ENCODE assay signal across 21 mouse cellular contexts in genomic region chr10:117724136-117724718, GRCm38 (mm10).
"Had no signal": no experiment of that assay in that cellular context is flagged by ENCODE, and none has a peak within 500 bp of the region (broad histone marks: within the 10 kb centered on the region; RNA-seq: fewer than 3 reads in every experiment).

No protein-coding gene starts in this region.

- DNase-seq: liver, embryonic 13.5 days; liver, postnatal 0 days; lung, adult 2 months; lung, postnatal 10 days; lung, postnatal 4 days; midbrain, embryonic 14.5 days; retina, postnatal 1 day; right cerebral cortex, adult 18-20 months; right cerebral cortex, postnatal 25 days; right cerebral cortex, postnatal 4 days; spleen, adult 18-20 months; thymus, adult 2 months; thymus, postnatal 25 days; thymus, postnatal 4 days had no signal

- H3K4me1 ChIP-seq: liver, embryonic 13.5 days; liver, embryonic 15.5 days; midbrain, embryonic 10.5 days; midbrain, embryonic 12.5 days; neural tube, embryonic 13.5 days; neural tube, embryonic 15.5 days had no signal

- H3K27me3 ChIP-seq: liver, embryonic 13.5 days; liver, embryonic 15.5 days; lung, embryonic 15.5 days; midbrain, embryonic 12.5 days; neural tube, embryonic 13.5 days; neural tube, embryonic 15.5 days had no signal

- ATAC-seq: liver, postnatal 0 days had no signal

- H3K9me3 ChIP-seq: liver, embryonic 13.5 days; liver, embryonic 15.5 days; lung, embryonic 15.5 days; midbrain, embryonic 10.5 days; midbrain, embryonic 12.5 days; neural tube, embryonic 13.5 days; neural tube, embryonic 15.5 days had no signal

- H3K4me2 ChIP-seq: liver, embryonic 13.5 days; liver, embryonic 15.5 days; lung, embryonic 15.5 days; midbrain, embryonic 12.5 days; neural tube, embryonic 13.5 days; neural tube, embryonic 15.5 days had no signal

- H3K9ac ChIP-seq: liver, embryonic 13.5 days; liver, embryonic 15.5 days; liver, postnatal 0 days; lung, embryonic 15.5 days; midbrain, embryonic 12.5 days; neural tube, embryonic 13.5 days; neural tube, embryonic 15.5 days had no signal

- H3K27ac ChIP-seq: liver, embryonic 13.5 days; liver, embryonic 15.5 days; lung, embryonic 15.5 days; midbrain, embryonic 10.5 days; midbrain, embryonic 12.5 days; neural tube, embryonic 13.5 days; neural tube, embryonic 15.5 days had no signal

- H3K36me3 ChIP-seq: liver, embryonic 13.5 days; liver, embryonic 15.5 days; lung, embryonic 15.5 days; midbrain, embryonic 10.5 days; midbrain, embryonic 12.5 days; neural tube, embryonic 13.5 days; neural tube, embryonic 15.5 days had no signal

- H3K4me3 ChIP-seq: liver, embryonic 13.5 days; liver, embryonic 15.5 days; lung, embryonic 15.5 days; midbrain, embryonic 10.5 days; midbrain, embryonic 12.5 days; myocyte; neural tube, embryonic 13.5 days; neural tube, embryonic 15.5 days had no signal
